ENCODE assay signal across 9 mouse cellular contexts in the genomic region with DNA sequence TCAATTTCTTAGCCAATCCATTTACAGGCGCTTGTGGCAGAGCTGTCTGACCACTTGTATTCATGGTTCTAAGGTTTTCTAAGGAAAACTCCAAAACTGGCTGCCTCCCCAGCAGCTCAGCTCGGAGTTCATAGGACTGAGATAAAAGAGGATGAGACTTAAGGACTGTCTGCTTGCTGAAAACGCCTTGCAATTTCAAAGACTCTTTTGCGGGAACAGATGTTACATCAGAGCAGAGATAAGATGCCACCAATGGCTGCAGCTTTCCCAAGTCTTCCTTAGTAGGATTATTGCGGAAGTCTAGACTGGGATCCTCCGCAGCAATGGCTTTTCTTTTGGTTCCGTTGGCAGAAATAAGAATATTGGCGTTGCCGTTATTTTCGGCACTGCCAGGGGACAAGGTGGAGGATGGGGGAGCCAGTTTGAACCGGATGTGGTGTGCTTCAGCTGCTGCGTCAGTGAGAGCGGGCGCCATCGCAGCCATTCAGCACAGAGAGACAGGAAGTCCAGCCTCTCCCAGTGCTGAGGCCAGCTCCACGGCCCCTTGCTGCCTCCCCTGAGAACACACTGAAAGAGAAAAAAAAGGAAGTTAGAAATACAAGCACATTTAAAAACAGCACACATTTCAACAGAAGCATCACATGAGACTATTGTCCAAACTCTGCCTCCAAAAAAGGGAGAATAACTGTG. TPM values are rescaled to one million over a fixed set of nuclear protein-coding genes. Genes with fewer than 3 reads are reported as not detected.
DNase-seq lines count a peak whose midpoint lies in the region; ATAC-seq and TF ChIP-seq lines count a peak whose summit lies in the region.
"Had no signal": no experiment of that assay in that cellular context is flagged by ENCODE, and none has a peak within 500 bp of the region (broad histone marks: within the 10 kb centered on the region; RNA-seq: fewer than 3 reads in every experiment).

No protein-coding gene starts in this region.

- peak overlapping the region; percentile 50; the same call in 1 of the 2 replicates for H3K9ac ChIP-seq in ES-E14 (ENCODE audit: insufficient read depth, low read depth, low read length, poor library complexity, severe bottlenecking)
- peak overlapping the region; percentile 27 for H3K9ac ChIP-seq in liver, embryonic 12.5 days
- H3K9ac ChIP-seq in forebrain, embryonic 15.5 days (replicated peaks) = no peak overlapping the region
- H3K9ac ChIP-seq in hindbrain, embryonic 14.5 days = no peak overlapping the region
- H3K9ac ChIP-seq: limb, embryonic 13.5 days had no signal

- H3K4me2 ChIP-seq in liver, embryonic 12.5 days = peak overlapping the region; percentile 57
- H3K4me2 ChIP-seq in forebrain, embryonic 15.5 days (replicated peaks) = no peak overlapping the region
- H3K4me2 ChIP-seq in hindbrain, embryonic 14.5 days (replicated peaks) = no peak overlapping the region
- H3K4me2 ChIP-seq: limb, embryonic 13.5 days had no signal

- no peaks in the 10 kb centered on the region for H3K27me3 ChIP-seq in liver, embryonic 12.5 days (replicated peaks)
- H3K27me3 ChIP-seq in forebrain, embryonic 15.5 days = no peaks in the 10 kb centered on the region
- H3K27me3 ChIP-seq in hindbrain, embryonic 14.5 days (ENCODE audit: control insufficient read depth, insufficient read depth, low read length) = no peaks in the 10 kb centered on the region
- H3K27me3 ChIP-seq: limb, embryonic 13.5 days had no signal

- peak; percentile 38; the same call in 1 of the 2 replicates for ATAC-seq in frontal cortex, adult (ENCODE audit: low TSS enrichment)
- peak; percentile 100 for ATAC-seq in granulocyte monocyte progenitor cell, adult 5-6 weeks (replicated peaks; ENCODE audit: poor library complexity, severe bottlenecking)
- peak; percentile 89 for ATAC-seq in liver, embryonic 12.5 days
- ATAC-seq in forebrain, embryonic 15.5 days (replicated peaks) = no peak
- ATAC-seq in hindbrain, embryonic 14.5 days (ENCODE audit: low FRiP score) = no peak

- 27% methylated on average over 16 of the region's 16 CpGs for WGBS in liver, embryonic 12.5 days (ENCODE audit: insufficient replicate concordance)
- 89% methylated on average over 16 of the region's 16 CpGs for WGBS in forebrain, embryonic 15.5 days
- WGBS in hindbrain, embryonic 14.5 days = 89% methylated on average over 16 of the region's 16 CpGs

- 0 out of 4 replicates have a peak, but pooled peaks cover 0 to 1% of the 10 kb centered on the region in 2 experiments for H3K4me1 ChIP-seq in ES-E14 (ENCODE audit: control insufficient read depth in 2 of 2, insufficient read depth in 2 of 2, low read length in 2 of 2, poor library complexity in 1 of 2)
- H3K4me1 ChIP-seq in liver, embryonic 12.5 days = peaks cover 58% of the 10 kb centered on the region
- H3K4me1 ChIP-seq in forebrain, embryonic 15.5 days = peaks cover 8% of the 10 kb centered on the region
- 0 out of 2 replicates have a peak, but pooled peaks cover 3% of the 10 kb centered on the region for H3K4me1 ChIP-seq in hindbrain, embryonic 14.5 days (replicated peaks; ENCODE audit: control insufficient read depth, insufficient read depth, low read length)
- H3K4me1 ChIP-seq: limb, embryonic 13.5 days had no signal

- peaks cover 12% of the 10 kb centered on the region for H3K36me3 ChIP-seq in ES-E14 (ENCODE audit: control insufficient read depth, insufficient read depth, low read length, poor library complexity, severe bottlenecking)
- peaks cover 50% of the 10 kb centered on the region for H3K36me3 ChIP-seq in liver, embryonic 12.5 days
- peaks cover 31% of the 10 kb centered on the region for H3K36me3 ChIP-seq in forebrain, embryonic 15.5 days
- peaks cover 20% of the 10 kb centered on the region for H3K36me3 ChIP-seq in hindbrain, embryonic 14.5 days (replicated peaks; ENCODE audit: control insufficient read depth, insufficient read depth)

- no peak for DNase-seq in frontal cortex, postnatal 36 days (ENCODE audit: low spot score in 2 of 2)
- no peak for DNase-seq in ES-E14 (ENCODE audit: low read depth, low spot score)
- DNase-seq in skeletal muscle tissue, adult 2 months (ENCODE audit: low read depth, low spot score) = peak; percentile 55
- DNase-seq in hindbrain, embryonic 14.5 days (ENCODE audit: low spot score) = no peak

- H3K4me3 ChIP-seq in ES-E14 (ENCODE audit: insufficient read depth in 1 of 2, low read depth in 1 of 2, low read length in 2 of 2, poor library complexity in 1 of 2, severe bottlenecking in 1 of 2) = peak overlapping the region; percentile 44 to 50; a peak in 3 of 4 replicates
- H3K4me3 ChIP-seq in liver, embryonic 12.5 days = peak overlapping the region; percentile 28; the same call in 1 of the 2 replicates
- H3K4me3 ChIP-seq in forebrain, embryonic 15.5 days = no peak overlapping the region
- H3K4me3 ChIP-seq in hindbrain, embryonic 14.5 days (replicated peaks; ENCODE audit: low read length) = no peak overlapping the region
- H3K4me3 ChIP-seq: limb, embryonic 13.5 days had no signal

- in situ Hi-C loops in ES-E14 (cut with MboI; ENCODE audit: low sequenced_read_pairs in 2 of 2, unreplicated experiment in 2 of 2) = no loop called here

- no peak overlapping the region for H3K27ac ChIP-seq in ES-E14 (ENCODE audit: insufficient read depth, low read depth, low read length, poor library complexity, severe bottlenecking)
- peak overlapping the region; percentile 75 for H3K27ac ChIP-seq in liver, embryonic 12.5 days
- H3K27ac ChIP-seq in forebrain, embryonic 15.5 days (replicated peaks) = no peak overlapping the region
- no peak overlapping the region for H3K27ac ChIP-seq in hindbrain, embryonic 14.5 days
- H3K27ac ChIP-seq: limb, embryonic 13.5 days had no signal

- H3K9me3 ChIP-seq in ES-E14 (ENCODE audit: control insufficient read depth, insufficient read depth, low read depth, low read length) = no peaks in the 10 kb centered on the region
- no peaks in the 10 kb centered on the region for H3K9me3 ChIP-seq in liver, embryonic 12.5 days (replicated peaks)
- no peaks in the 10 kb centered on the region for H3K9me3 ChIP-seq in forebrain, embryonic 15.5 days
- no peaks in the 10 kb centered on the region for H3K9me3 ChIP-seq in hindbrain, embryonic 14.5 days (ENCODE audit: control insufficient read depth, low read length)
- H3K9me3 ChIP-seq: limb, embryonic 13.5 days had no signal

TF ChIP-seq in ES-E14, 5 proteins besides CTCF, POLR2A, EP300 and RAD21:
- no peak for TF ChIP-seq CHD2 (IDR thresholded peaks at IDR 0.05; ENCODE audit: low read depth, low read length)
- no peak for TF ChIP-seq ZNF384 (IDR thresholded peaks at IDR 0.05; ENCODE audit: low read depth, low read length)
- TF ChIP-seq ZC3H11A (IDR thresholded peaks at IDR 0.05; ENCODE audit: borderline replicate concordance, low read depth, low read length) = no peak
- TF ChIP-seq HCFC1 (IDR thresholded peaks at IDR 0.05; ENCODE audit: borderline replicate concordance, insufficient read depth, low read length) = no peak
- TF ChIP-seq MAFK (IDR thresholded peaks at IDR 0.05; ENCODE audit: insufficient read depth, low read depth, low read length) = no peak

RNA-seq across cellular contexts. Expression of a gene that starts 43.8 kb away (rescaled TPM):
- 34.8 and 37.7 TPM in 2 replicates for total RNA-seq in ES-E14 (2012; rRNA removed)
- total RNA-seq in granulocyte monocyte progenitor cell, adult 5-6 weeks (2014; fragmentation: Nextera tagmentation) = 53.8 and 60.4 TPM in 2 replicates
- 32.3 and 40.1 TPM in 2 replicates for total RNA-seq in granulocyte monocyte progenitor cell, adult 5-6 weeks (2017)
- polyA plus RNA-seq in liver, embryonic 12.5 days (2016; fragmentation: Nextera tagmentation; extraction: Ambion mirVana) = 9.4 and 10.2 TPM in 2 replicates
- polyA plus RNA-seq in forebrain, embryonic 15.5 days (2015; fragmentation: Nextera tagmentation; extraction: Ambion mirVana) = 30.3 and 30.6 TPM in 2 replicates
- polyA plus RNA-seq in hindbrain, embryonic 14.5 days (2014; fragmentation: Nextera tagmentation; extraction: Ambion mirVana) = 30.7 and 33.8 TPM in 2 replicates

Comparison
In these comparisons a context has a peak if more than half of its experiments do, and no peak if none do; other contexts are left out.
1. ATAC-seq: peak in frontal cortex, adult (single experiment), granulocyte monocyte progenitor cell, adult 5-6 weeks (single experiment) and liver, embryonic 12.5 days (single experiment); none in forebrain, embryonic 15.5 days (single experiment) and hindbrain, embryonic 14.5 days (single experiment).
2. H3K4me3 ChIP-seq: peak in ES-E14 (2 of 2) and liver, embryonic 12.5 days (single experiment); none in forebrain, embryonic 15.5 days (single experiment) and hindbrain, embryonic 14.5 days (single experiment).
3. H3K9ac ChIP-seq: peak in ES-E14 (single experiment) and liver, embryonic 12.5 days (single experiment); none in forebrain, embryonic 15.5 days (single experiment) and hindbrain, embryonic 14.5 days (single experiment).